Mouse (Mus musculus) frontal cortex, postnatal 25 days (tissue): Measurements from ENCODE around the gene Fxyd3.

Source experiments
- DNase-seq, 2 experiments: peaks; one replicate each; pipeline ENCODE4 v3.0.0; 2022; ENCODE audit warnings: low spot score in 2 of 2

Fxyd3 gene

GRCm38 (mm10) chr7:31076492-31076891, at the start of gene Fxyd3:
TSS of gene Fxyd3 (minus strand) at chr7:31076704.
- no peak for DNase-seq

GRCm38 (mm10) chr7:31125116-31125515, 48.6 kb upstream of the Fxyd3 start:
- no peak for DNase-seq

GRCm38 (mm10) chr7:31124381-31124780, 47.9 kb upstream of the Fxyd3 start:
- DNase-seq: no peak

GRCm38 (mm10) chr7:31123697-31124096, 47.2 kb upstream of the Fxyd3 start:
- no peak for DNase-seq

GRCm38 (mm10) chr7:31122641-31123631, 46.4 kb upstream of the Fxyd3 start:
- no peak for DNase-seq

- no peak for DNase-seq
Observed at GRCm38 (mm10) chr7:31119556-31119955, 43.1 kb upstream of the Fxyd3 start.

GRCm38 (mm10) chr7:31118486-31118885, 42.0 kb upstream of the Fxyd3 start:
- no peak for DNase-seq

GRCm38 (mm10) chr7:31117465-31117864, 41.0 kb upstream of the Fxyd3 start:
- DNase-seq: no peak

GRCm38 (mm10) chr7:31116721-31117145, 40.2 kb upstream of the Fxyd3 start:
- no peak for DNase-seq

GRCm38 (mm10) chr7:31115587-31116043, 39.1 kb upstream of the Fxyd3 start:
- no peak for DNase-seq

- DNase-seq: no peak
Observed at GRCm38 (mm10) chr7:31115182-31115581, 38.7 kb upstream of the Fxyd3 start, which contains the start of gene Hpn. TSS of gene Hpn (minus strand) at chr7:31115290.

- DNase-seq: no peak
Observed at GRCm38 (mm10) chr7:31114646-31115045, 38.1 kb upstream of the Fxyd3 start.

- DNase-seq: no peak
Observed at GRCm38 (mm10) chr7:31113800-31114199, 37.3 kb upstream of the Fxyd3 start.

GRCm38 (mm10) chr7:31112036-31112435, 35.5 kb upstream of the Fxyd3 start:
- no peak for DNase-seq

- DNase-seq: no peak
Observed at GRCm38 (mm10) chr7:31110861-31111385, 34.4 kb upstream of the Fxyd3 start.

- DNase-seq: no peak
Observed at GRCm38 (mm10) chr7:31109796-31110195, 33.3 kb upstream of the Fxyd3 start.

GRCm38 (mm10) chr7:31109091-31109490, 32.6 kb upstream of the Fxyd3 start:
- DNase-seq: no peak

GRCm38 (mm10) chr7:31107781-31108180, 31.3 kb upstream of the Fxyd3 start:
- no peak for DNase-seq

GRCm38 (mm10) chr7:31106166-31106565, 29.7 kb upstream of the Fxyd3 start:
- no peak for DNase-seq

- no peak for DNase-seq
Observed at GRCm38 (mm10) chr7:31105061-31105768, 28.7 kb upstream of the Fxyd3 start.

- DNase-seq: no peak
Observed at GRCm38 (mm10) chr7:31100786-31101185, 24.3 kb upstream of the Fxyd3 start.

- DNase-seq: no peak
Observed at GRCm38 (mm10) chr7:31099612-31099982, 23.1 kb upstream of the Fxyd3 start.
